Mouse (Mus musculus) right cerebral cortex, postnatal 4 days (tissue): Measurements from ENCODE around the gene Syt3.

Experiments
- DNase-seq: peaks from one replicate; pipeline ENCODE4 v3.0.0-alpha.2; 2022

The Syt3 gene

GRCm38 (mm10) chr7:44383980-44384715 is at the start of gene Syt3:
Gene Syt3, plus strand, starts transcription at chr7:44384102.
- peak; percentile 70 for DNase-seq

GRCm38 (mm10) chr7:44334139-44334538 is 49.8 kb upstream of the Syt3 start:
- no peak for DNase-seq

GRCm38 (mm10) chr7:44335031-44335878 is 48.6 kb upstream of the Syt3 start:
- DNase-seq: peak; percentile 69

- DNase-seq: peak; percentile 57
These were observed 47.6 kb upstream of the Syt3 start for GRCm38 (mm10) chr7:44336046-44337021.

GRCm38 (mm10) chr7:44337121-44337849 is 46.6 kb upstream of the Syt3 start:
- peak; percentile 31 for DNase-seq

- no peak for DNase-seq
These were observed 43.7 kb upstream of the Syt3 start for GRCm38 (mm10) chr7:44340226-44340625.

- no peak for DNase-seq
These were observed 42.8 kb upstream of the Syt3 start for GRCm38 (mm10) chr7:44341119-44341518.

GRCm38 (mm10) chr7:44341714-44342113 is 42.2 kb upstream of the Syt3 start:
- no peak for DNase-seq

GRCm38 (mm10) chr7:44343459-44344015 is 40.4 kb upstream of the Syt3 start:
- DNase-seq: no peak

- DNase-seq: no peak
These were observed 39.3 kb upstream of the Syt3 start for GRCm38 (mm10) chr7:44344622-44345021.

- no peak for DNase-seq
These were observed 34.9 kb upstream of the Syt3 start for GRCm38 (mm10) chr7:44349043-44349442.

- DNase-seq: peak; percentile 79
These were observed 32.8 kb upstream of the Syt3 start for GRCm38 (mm10) chr7:44350957-44351711.

GRCm38 (mm10) chr7:44351881-44352749 is 31.8 kb upstream of the Syt3 start:
- peak; percentile 46 for DNase-seq

GRCm38 (mm10) chr7:44352750-44353600 is 30.9 kb upstream of the Syt3 start:
- DNase-seq: peak; percentile 48

- DNase-seq: no peak
These were observed 30.1 kb upstream of the Syt3 start for GRCm38 (mm10) chr7:44353601-44354340.

GRCm38 (mm10) chr7:44355411-44355810 is 28.5 kb upstream of the Syt3 start:
- no peak for DNase-seq

GRCm38 (mm10) chr7:44356590-44357481 is 27.1 kb upstream of the Syt3 start:
- peak; percentile 35 for DNase-seq
